Mouse (Mus musculus) testis, adult 2 months (tissue): ENCODE data around the gene Itln1.

Experiments
- CTCF ChIP-seq: fragments of 200-500 bp; IDR thresholded peaks from 2 replicates; pipeline ENCODE4 v1.5.1; 2012; ENCODE audit warnings: low read depth, mild to moderate bottlenecking, inconsistent platforms, low read length, moderate library complexity; ENCODE audit not compliant: control insufficient read depth, insufficient read depth, insufficient replicate concordance
- POLR2A ChIP-seq: fragments of 200-500 bp; IDR thresholded peaks from 2 replicates; pipeline ENCODE4 v1.6.1; 2012; ENCODE audit warnings: low read depth, mild to moderate bottlenecking, inconsistent platforms, low read length, moderate library complexity; ENCODE audit not compliant: control insufficient read depth

- TF ChIP-seq POLR2A (no peak), CTCF (no peak)
Observed at GRCm38 (mm10) chr1:171563042-171563441, 27.9 kb upstream of the Itln1 start.
